ENCODE assay signal across 8 mouse cellular contexts in the genomic region with DNA sequence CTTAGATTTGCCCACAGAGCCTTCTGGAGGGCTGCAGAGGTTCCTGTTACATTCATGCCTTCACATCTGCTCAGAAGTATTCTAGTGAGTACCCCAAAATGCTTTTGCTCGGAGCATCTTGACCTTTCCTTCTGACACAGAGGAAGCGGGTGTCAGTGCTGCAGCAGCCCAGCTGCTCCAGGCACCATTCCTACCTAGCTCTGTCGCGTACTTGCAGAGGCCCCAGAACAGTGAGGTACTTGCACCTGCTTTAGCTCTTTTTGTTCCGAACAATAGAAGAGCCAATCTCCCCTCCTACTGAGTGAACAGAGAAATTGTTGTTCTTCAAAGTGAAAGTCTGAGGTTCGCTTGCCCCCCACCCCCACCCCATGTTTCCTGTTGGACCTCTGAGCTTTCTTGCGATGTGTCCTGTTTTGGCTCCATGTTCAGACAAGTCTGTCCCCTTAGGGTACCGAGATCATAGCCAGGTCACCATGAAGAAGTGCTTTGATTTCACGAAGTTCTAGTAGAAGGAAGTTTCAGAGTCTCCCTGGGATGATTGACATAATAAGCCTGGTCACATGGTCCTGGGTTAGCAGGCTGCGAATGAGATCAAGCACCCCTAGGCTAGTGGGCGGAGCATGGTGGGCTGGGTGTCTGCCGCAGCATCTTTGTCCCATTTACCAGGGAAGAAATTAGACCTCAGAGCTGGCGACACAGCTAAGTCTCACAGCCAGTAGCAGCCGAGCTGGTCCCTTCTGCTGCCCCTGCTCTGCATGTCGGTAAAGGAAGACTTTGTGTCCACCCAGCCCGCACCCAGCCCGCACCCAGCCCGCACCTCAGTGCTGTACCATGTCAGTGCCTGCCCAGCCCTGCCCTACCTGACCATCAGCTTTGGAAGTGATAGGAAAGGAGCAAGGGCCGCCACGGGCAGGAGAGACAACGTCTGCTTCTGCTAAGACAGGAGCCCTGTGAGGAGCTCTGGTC.
DNase-seq lines count a peak whose midpoint lies in the region; ATAC-seq lines count a peak whose summit lies in the region.

No protein-coding gene starts in this region.

- no peaks in the 10 kb centered on the region for H3K27me3 ChIP-seq in kidney, embryonic 14.5 days (ENCODE audit: control insufficient read depth, insufficient read depth, low read length)
- no peaks in the 10 kb centered on the region for H3K27me3 ChIP-seq in embryonic facial prominence, embryonic 12.5 days
- no peaks in the 10 kb centered on the region for H3K27me3 ChIP-seq in liver, embryonic 13.5 days
- no peaks in the 10 kb centered on the region for H3K27me3 ChIP-seq in neural tube, embryonic 12.5 days (replicated peaks)

- no peak overlapping the region for H3K9ac ChIP-seq in kidney, embryonic 14.5 days (ENCODE audit: low read depth, low read length)
- H3K9ac ChIP-seq in embryonic facial prominence, embryonic 12.5 days = 0 out of 2 replicates have a peak overlapping the region, but pooled peaks have one; percentile 34
- H3K9ac ChIP-seq in liver, embryonic 13.5 days = no peak overlapping the region
- H3K9ac ChIP-seq in neural tube, embryonic 12.5 days = no peak overlapping the region

- no peak for DNase-seq in kidney, adult 11 months
- peak; percentile 44 for DNase-seq in heart, postnatal 4 days
- DNase-seq in liver, embryonic 13.5 days = no peak
- no peak for DNase-seq in urinary bladder, postnatal 25 days (ENCODE audit: low spot score)
- DNase-seq in right cerebral cortex, adult 2 months (ENCODE audit: low spot score in 2 of 2) = no peak

- no peaks in the 10 kb centered on the region for H3K36me3 ChIP-seq in kidney, embryonic 14.5 days (ENCODE audit: control insufficient read depth, insufficient read depth, low read length)
- H3K36me3 ChIP-seq in embryonic facial prominence, embryonic 12.5 days = no peaks in the 10 kb centered on the region
- no peaks in the 10 kb centered on the region for H3K36me3 ChIP-seq in liver, embryonic 13.5 days
- no peaks in the 10 kb centered on the region for H3K36me3 ChIP-seq in neural tube, embryonic 12.5 days

- WGBS in kidney, embryonic 14.5 days = 42% methylated on average over 21 of the region's 21 CpGs
- 18% methylated on average over 21 of the region's 21 CpGs for WGBS in embryonic facial prominence, embryonic 12.5 days
- WGBS in liver, embryonic 13.5 days (ENCODE audit: insufficient replicate concordance) = 47% methylated on average over 21 of the region's 21 CpGs
- WGBS in neural tube, embryonic 12.5 days = 49% methylated on average over 21 of the region's 21 CpGs

- ATAC-seq in kidney, embryonic 14.5 days (ENCODE audit: low FRiP score, low TSS enrichment) = no peak
- peak; percentile 78 for ATAC-seq in embryonic facial prominence, embryonic 12.5 days (ENCODE audit: insufficient number of reproducible peaks, insufficient read depth, low FRiP score, low TSS enrichment)
- 0 out of 2 replicates have a peak, but pooled peaks have one; percentile 15 for ATAC-seq in liver, embryonic 13.5 days (ENCODE audit: low read depth)
- peak; percentile 56; the same call in 1 of the 2 replicates for ATAC-seq in neural tube, embryonic 12.5 days (ENCODE audit: low FRiP score, low read depth)

- H3K4me1 ChIP-seq in kidney, embryonic 14.5 days (ENCODE audit: control insufficient read depth, insufficient read depth, low read length) = peaks cover 27% of the 10 kb centered on the region
- H3K4me1 ChIP-seq in embryonic facial prominence, embryonic 12.5 days = peaks cover 25% of the 10 kb centered on the region
- H3K4me1 ChIP-seq in liver, embryonic 13.5 days (replicated peaks) = peaks cover 13% of the 10 kb centered on the region
- H3K4me1 ChIP-seq in neural tube, embryonic 12.5 days = peaks cover 8% of the 10 kb centered on the region; the same call in 1 of the 2 replicates

- H3K4me2 ChIP-seq in kidney, embryonic 14.5 days (replicated peaks; ENCODE audit: low read depth, low read length) = no peak overlapping the region
- H3K4me2 ChIP-seq in embryonic facial prominence, embryonic 12.5 days (replicated peaks) = peak overlapping the region; percentile 43
- no peak overlapping the region for H3K4me2 ChIP-seq in liver, embryonic 13.5 days
- peak overlapping the region; percentile 25 for H3K4me2 ChIP-seq in neural tube, embryonic 12.5 days (replicated peaks)

- no peaks in the 10 kb centered on the region for H3K9me3 ChIP-seq in kidney, embryonic 14.5 days (ENCODE audit: control insufficient read depth, low read length)
- H3K9me3 ChIP-seq in embryonic facial prominence, embryonic 12.5 days = no peaks in the 10 kb centered on the region
- no peaks in the 10 kb centered on the region for H3K9me3 ChIP-seq in liver, embryonic 13.5 days (replicated peaks)
- no peaks in the 10 kb centered on the region for H3K9me3 ChIP-seq in neural tube, embryonic 12.5 days

- no peak overlapping the region for H3K4me3 ChIP-seq in kidney, embryonic 14.5 days (ENCODE audit: low read length)
- 0 out of 2 replicates have a peak overlapping the region, but pooled peaks have one; percentile 12 for H3K4me3 ChIP-seq in embryonic facial prominence, embryonic 12.5 days
- no peak overlapping the region for H3K4me3 ChIP-seq in liver, embryonic 13.5 days (replicated peaks)
- H3K4me3 ChIP-seq in neural tube, embryonic 12.5 days = no peak overlapping the region

- H3K27ac ChIP-seq in kidney, embryonic 14.5 days (ENCODE audit: low read depth, low read length) = peak overlapping the region; percentile 30; the same call in 1 of the 2 replicates
- H3K27ac ChIP-seq in embryonic facial prominence, embryonic 12.5 days = peak overlapping the region; percentile 84
- H3K27ac ChIP-seq in liver, embryonic 13.5 days = no peak overlapping the region
- H3K27ac ChIP-seq in neural tube, embryonic 12.5 days = no peak overlapping the region

Comparison
In these comparisons a context has a peak if more than half of its experiments do, and no peak if none do; other contexts are left out.
1. H3K27ac ChIP-seq: peak in kidney, embryonic 14.5 days (single experiment) and embryonic facial prominence, embryonic 12.5 days (single experiment); none in liver, embryonic 13.5 days (single experiment) and neural tube, embryonic 12.5 days (single experiment).
2. H3K4me2 ChIP-seq: peak in embryonic facial prominence, embryonic 12.5 days (single experiment) and neural tube, embryonic 12.5 days (single experiment); none in kidney, embryonic 14.5 days (single experiment) and liver, embryonic 13.5 days (single experiment).